Comparison of ENCODE assay signal across 8 mouse cellular contexts in genomic region chr2:115858927-115859326, GRCm38 (mm10).
A peak's percentile ranks its signal among the peaks of the same experiment; 100 is the strongest.
DNase-seq lines count a peak whose midpoint lies in the region; ATAC-seq and TF ChIP-seq lines count a peak whose summit lies in the region.
"Had no signal": no experiment of that assay in that cellular context is flagged by ENCODE, and none has a peak within 500 bp of the region (broad histone marks: within the 10 kb centered on the region; RNA-seq: fewer than 3 reads in every experiment).

No protein-coding gene starts in this region.

- TF ChIP-seq CTCF in olfactory bulb, adult 2 months (IDR thresholded peaks at IDR 0.05; ENCODE audit: insufficient read depth, low read depth, low read length) = no peak

- 0 out of 2 replicates have a peak, but pooled peaks cover 2% of the 10 kb centered on the region for H3K27me3 ChIP-seq in kidney, embryonic 16.5 days (ENCODE audit: insufficient read depth, low read length)
- H3K27me3 ChIP-seq in forebrain, embryonic 12.5 days = peaks cover 33% of the 10 kb centered on the region
- peaks cover 33% of the 10 kb centered on the region for H3K27me3 ChIP-seq in limb, embryonic 11.5 days (ENCODE audit: control insufficient read depth, insufficient read depth, low read length)

- ATAC-seq in kidney, embryonic 16.5 days (ENCODE audit: low FRiP score, low TSS enrichment) = no peak
- ATAC-seq in forebrain, embryonic 12.5 days (ENCODE audit: low FRiP score) = no peak
- no peak for ATAC-seq in limb, embryonic 11.5 days (ENCODE audit: insufficient number of reproducible peaks, low FRiP score, low TSS enrichment, low read depth)

- WGBS in kidney, embryonic 16.5 days = 2% methylated on average over 10 of the region's 10 CpGs
- WGBS in forebrain, embryonic 12.5 days = under 1% methylated on average over 10 of the region's 10 CpGs
- WGBS in limb, embryonic 11.5 days = under 1% methylated on average over 10 of the region's 10 CpGs
- 9% methylated on average over 10 of the region's 10 CpGs for WGBS in olfactory bulb, adult 2 months

- no peaks in the 10 kb centered on the region for H3K9me3 ChIP-seq in kidney, embryonic 16.5 days (ENCODE audit: low read length)
- no peaks in the 10 kb centered on the region for H3K9me3 ChIP-seq in forebrain, embryonic 12.5 days
- no peaks in the 10 kb centered on the region for H3K9me3 ChIP-seq in limb, embryonic 11.5 days (ENCODE audit: control insufficient read depth, low read length)

- peaks cover 7% of the 10 kb centered on the region; the same call in 1 of the 2 replicates for H3K36me3 ChIP-seq in kidney, embryonic 16.5 days (ENCODE audit: insufficient read depth, low read length)
- H3K36me3 ChIP-seq in forebrain, embryonic 12.5 days (replicated peaks) = peaks cover 7% of the 10 kb centered on the region
- H3K36me3 ChIP-seq in limb, embryonic 11.5 days (ENCODE audit: control insufficient read depth, insufficient read depth, low read length) = no peaks in the 10 kb centered on the region

- peak overlapping the region; percentile 39 for H3K4me3 ChIP-seq in kidney, embryonic 16.5 days (ENCODE audit: low read length)
- peak overlapping the region; percentile 27 for H3K4me3 ChIP-seq in forebrain, embryonic 12.5 days (replicated peaks)
- H3K4me3 ChIP-seq in limb, embryonic 11.5 days (ENCODE audit: low read depth, low read length) = no peak overlapping the region
- H3K4me3 ChIP-seq in olfactory bulb, adult 2 months (ENCODE audit: insufficient read depth, low read depth, low read length) = no peak overlapping the region

- TF ChIP-seq POLR2A in olfactory bulb, adult 2 months (IDR thresholded peaks at IDR 0.05; ENCODE audit: insufficient read depth, low read depth, low read length) = no peak

- H3K4me1 ChIP-seq in kidney, embryonic 16.5 days (ENCODE audit: insufficient read depth, low read length) = peaks cover 54% of the 10 kb centered on the region
- peaks cover 48% of the 10 kb centered on the region for H3K4me1 ChIP-seq in forebrain, embryonic 12.5 days
- H3K4me1 ChIP-seq in limb, embryonic 11.5 days (ENCODE audit: control insufficient read depth, insufficient read depth, low read length) = peaks cover 17% of the 10 kb centered on the region; the same call in 1 of the 2 replicates
- H3K4me1 ChIP-seq in olfactory bulb, adult 2 months (ENCODE audit: control insufficient read depth, insufficient read depth, low read length) = peaks cover 26% of the 10 kb centered on the region

- no peak for DNase-seq in kidney, postnatal 25 days
- no peak for DNase-seq in limb, embryonic 11.5 days (ENCODE audit: low spot score)
- no peak for DNase-seq in spleen, postnatal 4 days (ENCODE audit: low spot score in 2 of 2)
- DNase-seq in adrenal gland, postnatal 10 days = no peak
- DNase-seq: gastrocnemius, postnatal 36 days had no signal

- peak overlapping the region; percentile 63 for H3K4me2 ChIP-seq in kidney, embryonic 16.5 days (replicated peaks; ENCODE audit: low read depth, low read length)
- H3K4me2 ChIP-seq in forebrain, embryonic 12.5 days = peak overlapping the region; percentile 56
- H3K4me2 ChIP-seq in limb, embryonic 11.5 days (ENCODE audit: low read depth, severe bottlenecking) = peak overlapping the region; percentile 40

- peak overlapping the region; percentile 47; the same call in 1 of the 2 replicates for H3K9ac ChIP-seq in kidney, embryonic 16.5 days (replicated peaks; ENCODE audit: low read length)
- H3K9ac ChIP-seq in forebrain, embryonic 12.5 days = 0 out of 2 replicates have a peak overlapping the region, but pooled peaks have one; percentile 53
- H3K9ac ChIP-seq in limb, embryonic 11.5 days (ENCODE audit: low read length) = no peak overlapping the region

- H3K27ac ChIP-seq in kidney, embryonic 16.5 days (ENCODE audit: low read length) = peak overlapping the region; percentile 95
- H3K27ac ChIP-seq in forebrain, embryonic 12.5 days = peak overlapping the region; percentile 78
- H3K27ac ChIP-seq in limb, embryonic 11.5 days (replicated peaks; ENCODE audit: low read depth, low read length) = no peak overlapping the region
- H3K27ac ChIP-seq in olfactory bulb, adult 2 months (ENCODE audit: insufficient read depth, low read depth, low read length) = peak overlapping the region; percentile 99

Comparison
In these comparisons a context has a peak if more than half of its experiments do, and no peak if none do; other contexts are left out.
1. H3K4me3 ChIP-seq: peak in kidney, embryonic 16.5 days (single experiment) and forebrain, embryonic 12.5 days (single experiment); none in limb, embryonic 11.5 days (single experiment) and olfactory bulb, adult 2 months (single experiment).
2. Peak in every context shown above with its lines, with median percentiles within 50 percentile points of each other: H3K4me2 ChIP-seq.